Mouse (Mus musculus): ENCODE data around the gene Gm4922.

GRCm38 (mm10) chr10:18816560-18816959, 30.0 kb upstream of the Gm4922 start:
- no peak for TF ChIP-seq CTCF (IDR thresholded peaks at IDR 0.05; ENCODE audit: low read depth)
- no peak for TF ChIP-seq EP300 (optimal IDR thresholded peaks at IDR 0.05)

Data from stomach, postnatal 0 days (tissue).